8 mouse cellular contexts compared by ENCODE assay signal in genomic region chr4:97775059-97775458, GRCm38 (mm10). TPM values are rescaled to one million over a fixed set of nuclear protein-coding genes. Genes with fewer than 3 reads are reported as not detected.
DNase-seq lines count a peak whose midpoint lies in the region; ATAC-seq and TF ChIP-seq lines count a peak whose summit lies in the region.

No protein-coding gene starts in this region.

- peak overlapping the region; percentile 95 for H3K4me2 ChIP-seq in intestine, postnatal 0 days (replicated peaks; ENCODE audit: low read depth)
- H3K4me2 ChIP-seq in liver, embryonic 12.5 days = peak overlapping the region; percentile 75

- H3K4me3 ChIP-seq in layer of hippocampus, adult 2 months = peak overlapping the region; percentile 79
- H3K4me3 ChIP-seq in intestine, postnatal 0 days (ENCODE audit: low read depth, low read length) = peak overlapping the region; percentile 94
- H3K4me3 ChIP-seq in liver, embryonic 12.5 days = no peak overlapping the region

- peak; percentile 40 for TF ChIP-seq CTCF in layer of hippocampus, adult 2 months (conservative IDR thresholded peaks at IDR 0.05)
- peak; percentile 47 for TF ChIP-seq CTCF in intestine, postnatal 0 days (IDR thresholded peaks at IDR 0.05; ENCODE audit: low read depth)

- H3K36me3 ChIP-seq in intestine, postnatal 0 days (ENCODE audit: control insufficient read depth, insufficient read depth) = no peaks in the 10 kb centered on the region
- no peaks in the 10 kb centered on the region for H3K36me3 ChIP-seq in liver, embryonic 12.5 days

- no peaks in the 10 kb centered on the region for H3K27me3 ChIP-seq in intestine, postnatal 0 days (replicated peaks; ENCODE audit: control insufficient read depth, insufficient read depth, low read length)
- peaks cover 65% of the 10 kb centered on the region for H3K27me3 ChIP-seq in liver, embryonic 12.5 days (replicated peaks)

- H3K27ac ChIP-seq in layer of hippocampus, adult 2 months = peak overlapping the region; percentile 92
- H3K27ac ChIP-seq in intestine, postnatal 0 days (ENCODE audit: low read depth, low read length) = no peak overlapping the region; the same call in 1 of the 2 replicates
- H3K27ac ChIP-seq in liver, embryonic 12.5 days = no peak overlapping the region

- H3K4me1 ChIP-seq in intestine, postnatal 0 days (replicated peaks; ENCODE audit: control insufficient read depth, insufficient read depth, low read length) = 0 out of 2 replicates have a peak, but pooled peaks cover 9% of the 10 kb centered on the region
- peaks cover 26% of the 10 kb centered on the region for H3K4me1 ChIP-seq in liver, embryonic 12.5 days

- under 1% methylated on average over 13 of the region's 13 CpGs for WGBS in intestine, postnatal 0 days
- WGBS in liver, embryonic 12.5 days (ENCODE audit: insufficient replicate concordance) = under 1% methylated on average over 13 of the region's 13 CpGs

- no peaks in the 10 kb centered on the region for H3K9me3 ChIP-seq in intestine, postnatal 0 days (ENCODE audit: control insufficient read depth)
- no peaks in the 10 kb centered on the region for H3K9me3 ChIP-seq in liver, embryonic 12.5 days (replicated peaks)

- no peak for ATAC-seq in intestine, postnatal 0 days
- no peak for ATAC-seq in liver, embryonic 12.5 days

- H3K9ac ChIP-seq in intestine, postnatal 0 days (ENCODE audit: low read depth, low read length) = 0 out of 2 replicates have a peak overlapping the region, but pooled peaks have one; percentile 7
- no peak overlapping the region for H3K9ac ChIP-seq in liver, embryonic 12.5 days

- DNase-seq in layer of hippocampus, adult 2 months (ENCODE audit: low spot score in 2 of 2) = peak in 1 of 2 experiments; percentile 46
- DNase-seq in layer of hippocampus, adult 9-10 months (ENCODE audit: low spot score) = no peak
- peak; percentile 83 for DNase-seq in embryo, embryonic 10 days (ENCODE audit: low spot score)
- peak; percentile 99 for DNase-seq in heart, adult 11 months
- DNase-seq in naive thymus-derived CD4-positive, alpha-beta T cell, adult 2 months (ENCODE audit: low read depth) = peak; percentile 46
- DNase-seq in thymus, postnatal 14 days = peak; percentile 38

RNA-seq across cellular contexts. Expression of gene Nfia, which starts 2.5 kb away (rescaled TPM):
- 100 to 1,000 TPM; 113 to 115 TPM for total RNA-seq in layer of hippocampus, adult 2 months (2021)
- 15.9 and 18.4 TPM in 2 replicates for polyA plus RNA-seq in intestine, postnatal 0 days (2015; fragmentation: Nextera tagmentation; extraction: Ambion mirVana)
- polyA plus RNA-seq in liver, embryonic 12.5 days (2016; fragmentation: Nextera tagmentation; extraction: Ambion mirVana) = 3.8 and 4.5 TPM in 2 replicates

RNA-seq across cellular contexts. Expression of gene E130114P18Rik, which starts 2.8 kb away (rescaled TPM):
- total RNA-seq in layer of hippocampus, adult 2 months (2021) = 1 to 10 TPM; 7.1 to 7.9 TPM
- polyA plus RNA-seq in intestine, postnatal 0 days (2015; fragmentation: Nextera tagmentation; extraction: Ambion mirVana) = 1.3 and 1.6 TPM in 2 replicates
- polyA plus RNA-seq in liver, embryonic 12.5 days (2016; fragmentation: Nextera tagmentation; extraction: Ambion mirVana) = 0.23 TPM in 1 of 2 replicates, not detected in the other
